Mouse (Mus musculus): Measurements from ENCODE around the gene Gpr132. TPM values are rescaled to one million over a fixed set of nuclear protein-coding genes. Genes with fewer than 3 reads are reported as not detected.
"Not testable (repeated sequence)": the region's sequence is repeated elsewhere in the genome, so short reads cannot be mapped to it uniquely, and the experiment has no call there.

Gene Gpr132
- total RNA-seq, 2 experiments from 2014 or later: not detected

GRCm38 (mm10) chr12:112830570-112830969 is 37.5 kb downstream of the Gpr132 start:
- DNase-seq (ENCODE audit: extremely low spot score in 1 of 2, low spot score in 2 of 2): no peak
- intact Hi-C loops (cut with DNase I): no loop called here

DNA sequence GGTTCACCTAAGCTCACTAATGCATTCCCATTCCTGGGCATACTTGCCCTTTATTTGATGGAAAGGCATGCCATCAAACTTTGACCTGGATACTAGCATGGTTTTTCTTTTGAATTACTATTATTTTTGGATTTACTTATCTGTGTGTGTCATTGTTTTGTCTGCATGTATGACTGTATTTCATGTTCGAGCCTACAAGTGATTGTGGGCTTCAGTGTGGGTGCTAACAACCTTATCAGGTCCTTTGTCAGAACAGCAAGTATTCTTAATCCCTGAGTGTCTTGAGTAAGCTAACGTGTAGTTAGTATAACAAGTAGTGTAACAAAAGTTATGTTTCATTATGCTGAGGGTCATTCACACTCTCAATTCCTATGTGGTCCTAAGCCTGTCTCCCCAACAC is 37.9 kb downstream of the Gpr132 start:
- intact Hi-C loops (cut with DNase I): no loop called here
- DNase-seq (ENCODE audit: extremely low spot score in 1 of 2, low spot score in 2 of 2): no peak

- peak; percentile 96 to 100 for DNase-seq (ENCODE audit: extremely low spot score in 1 of 2, low spot score in 2 of 2)
- intact Hi-C loops (cut with DNase I): no loop called here
These were observed 38.7 kb downstream of the Gpr132 start, which contains the start of gene Cdca4 for GRCm38 (mm10) chr12:112829244-112829864. TSS of gene Cdca4 (minus strand) at chr12:112829423.

DNA sequence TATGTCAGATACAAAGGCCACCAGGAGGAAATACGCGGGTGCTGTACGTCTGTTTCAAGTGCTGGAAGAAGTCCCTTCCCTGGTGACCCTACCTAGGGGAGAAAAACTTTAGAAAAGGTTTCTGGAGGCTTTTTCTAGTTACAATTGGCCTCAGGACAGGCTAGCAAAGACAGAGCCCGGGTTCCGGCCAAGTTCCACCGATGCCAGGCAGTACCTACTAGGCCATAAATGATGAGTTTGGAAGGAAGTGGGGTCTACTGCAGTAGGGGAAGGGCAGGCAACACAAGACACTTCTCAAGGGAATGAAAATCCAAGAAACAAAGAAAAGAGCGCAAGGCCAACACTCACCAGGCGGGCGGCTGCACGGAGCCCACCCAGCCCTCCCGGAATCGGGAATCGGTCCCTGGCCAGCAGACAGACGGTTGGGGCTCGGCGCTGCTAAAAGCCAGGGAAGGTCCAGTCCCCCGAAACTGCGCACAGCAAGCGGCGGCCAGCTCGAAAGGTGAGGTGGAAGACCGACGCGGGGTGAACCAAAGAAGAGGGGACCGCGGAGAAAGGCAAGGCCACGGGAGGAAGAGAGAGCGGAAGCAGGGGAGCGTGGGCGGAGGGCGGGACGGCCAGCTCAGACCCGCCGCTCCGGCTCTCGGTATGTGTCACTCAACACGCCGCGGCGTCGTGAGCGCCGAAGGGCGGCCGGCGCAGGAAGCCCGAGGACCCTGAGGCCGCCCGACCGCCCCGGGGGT is 39.4 kb downstream of the Gpr132 start:
- DNase-seq (ENCODE audit: extremely low spot score in 1 of 2, low spot score in 2 of 2): peak in 1 of 2 experiments; percentile 89

DNA sequence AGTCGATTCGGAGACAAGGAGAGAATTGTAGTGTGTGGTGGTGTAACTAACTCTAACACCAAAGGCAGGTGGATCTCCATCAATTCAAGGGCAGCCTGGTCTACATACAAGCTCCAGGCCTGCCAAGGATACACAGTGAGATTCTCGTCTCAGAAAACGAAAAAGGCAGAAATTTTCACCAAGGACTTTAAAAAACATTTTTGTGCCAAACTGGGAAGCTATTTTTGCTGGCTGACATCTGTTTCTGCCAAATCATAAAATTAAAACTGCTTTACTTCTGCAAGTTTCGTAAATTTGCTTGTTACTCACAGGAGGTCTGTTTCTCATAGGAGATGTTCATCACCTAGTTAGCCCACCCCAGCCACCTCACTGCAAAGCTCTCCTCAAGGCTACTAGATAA is 42.1 kb downstream of the Gpr132 start:
- intact Hi-C loops (cut with DNase I): no loop called here
- no peak for DNase-seq (ENCODE audit: extremely low spot score in 1 of 2, low spot score in 2 of 2)

More for the DNA sequence above, 39.4 kb downstream of the Gpr132 start:
- intact Hi-C loops (cut with DNase I): no loop called here

DNA sequence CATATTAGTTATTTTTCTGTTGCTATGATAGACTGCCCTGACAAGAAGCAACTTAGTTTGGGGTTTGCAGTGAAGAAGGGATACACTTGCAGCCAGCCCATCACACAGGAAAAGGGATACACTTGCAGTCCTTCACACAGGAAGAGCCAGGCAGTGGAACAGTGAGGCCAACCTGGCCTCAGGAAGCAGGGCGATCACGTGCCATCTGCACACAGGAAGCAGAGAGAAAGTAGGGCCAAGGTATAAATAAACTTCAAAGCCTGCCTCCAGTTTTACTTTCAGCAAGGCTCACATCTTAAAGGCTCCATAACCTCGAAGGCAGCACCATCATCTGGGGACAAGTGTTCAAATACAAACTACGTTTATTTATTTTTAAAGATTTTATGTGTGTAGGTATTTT is 44.8 kb downstream of the Gpr132 start:
- intact Hi-C loops (cut with DNase I): no loop called here
- peak in 1 of 2 experiments; percentile 19 for DNase-seq (ENCODE audit: extremely low spot score in 1 of 2, low spot score in 2 of 2)

DNA sequence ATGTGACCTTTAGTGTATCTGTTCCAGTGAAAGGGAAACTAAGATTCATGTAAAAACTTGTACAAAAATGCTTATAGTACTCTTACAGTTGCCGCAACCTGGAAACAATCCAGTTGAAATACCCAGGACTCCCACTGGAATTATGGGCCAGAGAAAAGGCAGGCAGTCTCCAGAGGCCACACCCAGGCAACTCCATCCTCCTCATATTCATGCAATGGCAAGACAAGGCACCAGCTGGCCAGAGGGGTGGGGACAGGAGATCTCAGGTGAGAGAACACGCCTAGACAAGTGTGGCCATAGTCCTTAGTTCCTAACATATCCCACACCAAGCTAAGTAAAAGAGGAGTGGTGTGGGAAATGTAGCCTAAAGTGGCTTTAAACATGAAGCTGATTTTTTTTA is 45.4 kb downstream of the Gpr132 start:
- intact Hi-C loops (cut with DNase I): no loop called here
- DNase-seq (ENCODE audit: extremely low spot score in 1 of 2, low spot score in 2 of 2): peak in 1 of 2 experiments; percentile 14

DNA sequence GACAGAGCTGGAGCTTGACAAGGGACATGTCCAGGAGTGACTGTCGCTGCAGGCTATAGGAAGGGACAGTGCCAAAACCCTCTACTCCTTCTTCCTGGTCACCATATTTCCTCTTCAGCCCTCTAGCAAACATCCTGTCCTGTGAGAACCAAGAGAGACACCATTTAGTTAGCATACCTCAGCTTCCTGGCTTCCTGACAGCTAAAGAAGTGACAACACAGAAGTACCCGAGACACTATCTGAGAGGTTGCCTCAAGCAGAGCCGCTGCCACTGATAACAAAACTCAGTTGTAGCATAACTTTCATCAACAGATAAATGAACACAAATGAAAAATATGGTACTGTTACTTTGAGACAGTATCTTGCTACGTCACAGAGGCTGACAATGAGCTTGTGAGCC is 46.1 kb downstream of the Gpr132 start:
- DNase-seq (ENCODE audit: extremely low spot score in 1 of 2, low spot score in 2 of 2): no peak
- intact Hi-C loops (cut with DNase I): no loop called here

- intact Hi-C loops (cut with DNase I): no loop called here
- DNase-seq (ENCODE audit: extremely low spot score in 1 of 2, low spot score in 2 of 2): no peak
These were observed 46.8 kb downstream of the Gpr132 start for GRCm38 (mm10) chr12:112821216-112821615.

DNA sequence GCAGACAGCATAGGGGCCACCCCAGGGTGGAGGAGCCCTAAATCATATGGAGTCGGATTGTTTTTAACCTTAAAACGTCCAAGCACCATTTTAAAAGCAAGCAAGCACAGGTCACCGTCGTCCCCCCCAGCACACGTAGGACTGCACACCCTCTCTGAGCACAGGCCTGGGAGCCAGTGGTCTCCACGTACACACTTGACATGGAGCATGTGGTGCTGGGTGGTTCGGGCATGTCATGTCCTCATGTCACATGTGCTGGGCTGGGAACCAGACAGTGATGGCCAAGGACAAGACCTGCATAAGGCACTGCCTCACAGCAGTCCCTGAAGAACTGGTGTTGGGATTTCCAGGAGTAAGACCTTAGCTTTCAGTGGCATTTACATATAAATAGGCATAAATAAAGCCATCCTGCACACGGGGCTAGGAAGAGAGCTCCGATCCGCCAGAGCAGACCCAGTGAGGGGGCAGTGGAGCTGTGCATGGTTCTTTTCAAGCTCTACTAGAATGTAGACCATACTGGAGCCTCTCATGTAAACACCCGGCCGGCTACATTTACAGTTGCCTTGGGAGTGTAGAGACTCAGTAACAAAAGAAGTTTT is 47.5 kb downstream of the Gpr132 start:
- DNase-seq (ENCODE audit: extremely low spot score in 1 of 2, low spot score in 2 of 2): peak in 1 of 2 experiments; percentile 23
- intact Hi-C loops (cut with DNase I): no loop called here

GRCm38 (mm10) chr12:112819057-112819662 is 48.9 kb downstream of the Gpr132 start:
- peak in 1 of 2 experiments; percentile 8 for DNase-seq (ENCODE audit: extremely low spot score in 1 of 2, low spot score in 2 of 2)
- intact Hi-C loops (cut with DNase I): no loop called here

DNA sequence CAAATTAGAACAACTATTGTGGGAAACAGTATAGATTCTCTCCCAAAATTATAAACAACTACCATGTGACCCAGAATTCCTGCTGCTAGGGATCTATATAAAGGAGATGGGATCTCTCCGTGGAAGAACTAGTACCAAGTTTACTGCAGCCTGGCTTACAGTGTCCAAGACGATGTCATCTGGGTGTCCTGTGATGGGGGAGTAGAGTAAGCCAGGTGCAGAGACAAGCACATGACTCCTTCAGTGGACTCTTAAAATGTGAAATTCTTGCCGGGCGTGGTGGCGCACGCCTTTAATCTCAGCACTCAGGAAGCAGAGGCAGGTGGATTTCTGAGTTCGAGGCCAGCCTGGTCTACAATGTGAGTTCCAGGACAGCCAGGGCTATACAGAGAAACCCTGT is 51.2 kb downstream of the Gpr132 start:
- intact Hi-C loops (cut with DNase I): not testable (repeated sequence)
- peak in 1 of 2 experiments; percentile 11 for DNase-seq (ENCODE audit: extremely low spot score in 1 of 2, low spot score in 2 of 2)

DNA sequence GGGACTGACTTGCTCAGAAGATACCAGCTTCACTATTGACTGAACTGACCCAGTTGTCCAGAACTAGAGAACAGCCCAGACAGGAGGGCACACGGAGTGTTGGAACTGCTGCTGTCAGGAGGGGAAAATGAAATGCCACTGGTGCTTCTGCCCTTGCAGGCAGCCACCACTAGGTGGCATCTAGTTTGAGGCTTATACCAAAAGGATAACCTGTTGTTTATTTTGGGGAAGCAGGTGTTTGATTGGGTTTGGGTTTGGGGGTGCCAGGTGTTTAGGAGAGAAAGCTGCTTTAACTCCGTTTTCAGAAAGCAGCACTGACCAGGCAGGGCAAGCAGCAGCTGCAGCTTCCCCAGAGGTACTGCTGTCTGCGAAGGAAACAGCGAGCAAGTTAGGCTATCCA is 51.7 kb downstream of the Gpr132 start:
- peak; percentile 52 to 58 for DNase-seq (ENCODE audit: extremely low spot score in 1 of 2, low spot score in 2 of 2)
- intact Hi-C loops (cut with DNase I): no loop called here

GRCm38 (mm10) chr12:112814682-112815470 is 53.2 kb downstream of the Gpr132 start:
- intact Hi-C loops (cut with DNase I): no loop called here

GRCm38 (mm10) chr12:112813370-112813769 is 54.7 kb downstream of the Gpr132 start:
- intact Hi-C loops (cut with DNase I): no loop called here
- peak in 1 of 2 experiments; percentile 18 for DNase-seq (ENCODE audit: extremely low spot score in 1 of 2, low spot score in 2 of 2)

More at GRCm38 (mm10) chr12:112814682-112815470, 53.2 kb downstream of the Gpr132 start:
- DNase-seq (ENCODE audit: extremely low spot score in 1 of 2, low spot score in 2 of 2): peak in 1 of 2 experiments; percentile 17

GRCm38 (mm10) chr12:112810092-112810885 is 57.7 kb downstream of the Gpr132 start:
- intact Hi-C loops (cut with DNase I): no loop called here
- DNase-seq (ENCODE audit: extremely low spot score in 1 of 2, low spot score in 2 of 2): no peak

DNA sequence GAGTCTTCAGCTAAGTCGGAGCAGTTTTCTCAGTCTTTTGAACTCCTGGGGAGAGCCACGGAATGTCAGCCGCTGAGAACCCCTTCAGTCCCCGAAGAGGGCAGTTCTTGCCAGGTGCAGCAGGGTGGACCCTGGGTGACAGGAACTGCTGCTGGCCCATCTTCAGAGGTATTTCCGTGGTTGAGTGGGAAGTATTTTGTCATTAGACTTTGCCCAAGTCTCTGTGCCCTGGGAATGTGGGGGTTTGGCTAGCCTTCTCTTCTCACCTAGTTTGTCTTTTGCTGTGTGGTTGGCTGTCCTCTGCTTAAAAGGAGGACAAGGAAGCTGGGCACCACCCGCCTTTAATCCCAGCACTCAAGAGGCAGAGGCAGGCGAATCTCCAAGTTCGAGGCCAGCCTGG is 58.4 kb downstream of the Gpr132 start:
- DNase-seq (ENCODE audit: extremely low spot score in 1 of 2, low spot score in 2 of 2): no peak
- intact Hi-C loops (cut with DNase I): no loop called here

All from left cerebral cortex, postnatal 10 days (tissue).